Mouse (Mus musculus) hindbrain, postnatal 0 days (tissue): ENCODE data around the gene Ptprk. TPM values are rescaled to one million over a fixed set of nuclear protein-coding genes. Genes with fewer than 3 reads are reported as not detected.

Experiments used
- ATAC-seq: fragments of 200-750 bp; cut with Nextera tagmentation; 2 replicates; pipeline ENCODE4 v1.8.0; 2017; ENCODE audit warnings: mild to moderate bottlenecking, moderate TSS enrichment, moderate library complexity
- DNase-seq: peaks from one replicate; pipeline ENCODE4 v3.0.0-alpha.2; 2015; ENCODE audit warnings: low spot score
- H3K27ac ChIP-seq: fragments of 300-500 bp; sonication (generic); 2 replicates; pipeline ENCODE4 v1.5.1; 2014; ENCODE audit warnings: mild to moderate bottlenecking
- H3K27me3 ChIP-seq: fragments of 300-500 bp; sonication (generic); 2 replicates; pipeline ENCODE4 v1.6.1; 2014; ENCODE audit warnings: low read length, mixed read lengths; ENCODE audit not compliant: insufficient read depth
- H3K36me3 ChIP-seq: fragments of 300-500 bp; sonication (generic); 2 replicates; pipeline ENCODE4 v1.6.1; 2014; ENCODE audit warnings: low read length, mixed read lengths; ENCODE audit not compliant: insufficient read depth
- H3K4me1 ChIP-seq: fragments of 300-500 bp; sonication (generic); 2 replicates; pipeline ENCODE4 v1.6.1; 2014; ENCODE audit warnings: antibody characterized with exemption, low read length, mixed read lengths; ENCODE audit not compliant: insufficient read depth
- H3K4me2 ChIP-seq: fragments of 300-500 bp; sonication (generic); 2 replicates; pipeline ENCODE4 v1.6.1; 2014; ENCODE audit warnings: low read depth, mild to moderate bottlenecking, low read length, moderate library complexity, mixed read lengths
- H3K4me3 ChIP-seq: fragments of 300-500 bp; sonication (generic); 2 replicates; pipeline ENCODE4 v1.5.1; 2014; ENCODE audit warnings: low read length
- H3K9ac ChIP-seq: fragments of 300-500 bp; sonication (generic); replicated peaks from 2 replicates; pipeline ENCODE4 v1.6.1; 2014; ENCODE audit warnings: mild to moderate bottlenecking, low read length, moderate library complexity, mixed read lengths
- H3K9me3 ChIP-seq: fragments of 300-500 bp; sonication (generic); 2 replicates; pipeline ENCODE4 v1.6.1; 2016; ENCODE audit warnings: low read length, mixed read lengths
- CTCF ChIP-seq: IDR thresholded peaks from 2 replicates; pipeline ENCODE4 v1.5.1; 2016; ENCODE audit warnings: antibody characterized with exemption, control low read depth, low read depth
- WGBS: fragments of 180-500 bp; shearing (Covaris S2); extraction: QIAGEN DNeasy Blood & Tissue Kit; methylation state at CpG from one replicate; pipeline ENCODE4 v1.1.7; 2014; 5-methylcytosine and 5-hydroxymethylcytosine counted together
- polyA plus RNA-seq: library from polyadenylated mRNA; unstranded; fragments of >200 nt; fragmentation: Nextera tagmentation; extraction: Ambion mirVana; gene quantifications from 2 replicates; pipeline ENCODE4 v1.2.1, GENCODE M21; 2015
- total RNA-seq: library from RNA; depleted of rRNA; stranded (reverse); fragments of >200 nt; gene quantifications from 2 replicates; pipeline ENCODE4 v1.2.3, GENCODE M21; 2014

The Ptprk gene
- total and polyA plus RNA-seq, 2 experiments from 2014 or later = 23.5 to 49.5 TPM

DNA sequence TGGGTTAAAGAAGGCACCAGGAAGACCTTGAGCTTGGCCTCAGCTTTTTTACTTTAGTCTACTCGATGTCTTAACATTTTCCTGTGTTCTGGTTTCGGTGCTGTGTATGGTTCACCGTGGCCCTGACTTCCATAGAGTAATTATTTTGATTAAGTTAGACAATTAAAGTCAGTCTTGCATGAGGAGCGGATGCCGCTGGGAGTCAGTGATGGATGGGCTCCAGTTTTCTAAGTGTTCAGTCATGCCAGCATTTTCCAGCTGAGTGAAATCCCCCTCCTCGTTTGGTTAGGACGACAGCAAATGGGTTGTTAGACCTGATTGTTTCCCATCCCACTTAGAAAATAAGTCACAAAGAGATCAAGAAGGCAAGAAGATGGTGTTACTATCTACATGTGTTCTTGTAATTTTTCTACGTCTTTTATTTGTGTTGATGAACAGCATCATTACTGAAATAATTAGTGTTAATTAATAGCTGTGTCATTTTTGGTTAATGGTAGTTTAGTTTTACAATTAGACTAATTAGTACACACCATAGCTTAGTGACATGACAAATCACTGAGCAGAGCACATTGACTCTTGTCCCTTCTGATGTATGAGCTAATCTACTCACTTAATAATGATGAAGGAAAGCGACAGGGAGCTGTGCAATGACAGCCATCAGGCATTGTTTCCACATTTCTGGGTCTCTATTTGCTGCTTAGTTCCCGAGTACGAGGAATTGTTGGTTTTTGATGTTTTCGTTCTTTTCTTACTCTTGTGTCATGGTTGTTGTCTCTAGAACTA lies 390.3 kb downstream of the Ptprk start:
- Histone ChIP-seq H3K9ac (no peak overlapping the region), H3K36me3 (no peaks in the 10 kb centered on the region), H3K4me3 (no peak overlapping the region), H3K4me2 (0 out of 2 replicates have a peak overlapping the region, but pooled peaks have one; percentile 3), H3K9me3 (no peaks in the 10 kb centered on the region), H3K27me3 (no peaks in the 10 kb centered on the region), H3K4me1 (peaks cover 8% of the 10 kb centered on the region; the same call in 1 of the 2 replicates), H3K27ac (no peak overlapping the region)
- peak; percentile 87 for ATAC-seq
- TF ChIP-seq CTCF = no peak
- WGBS = 23% methylated on average over 12 of the region's 12 CpGs
- peak; percentile 82 for DNase-seq

DNA sequence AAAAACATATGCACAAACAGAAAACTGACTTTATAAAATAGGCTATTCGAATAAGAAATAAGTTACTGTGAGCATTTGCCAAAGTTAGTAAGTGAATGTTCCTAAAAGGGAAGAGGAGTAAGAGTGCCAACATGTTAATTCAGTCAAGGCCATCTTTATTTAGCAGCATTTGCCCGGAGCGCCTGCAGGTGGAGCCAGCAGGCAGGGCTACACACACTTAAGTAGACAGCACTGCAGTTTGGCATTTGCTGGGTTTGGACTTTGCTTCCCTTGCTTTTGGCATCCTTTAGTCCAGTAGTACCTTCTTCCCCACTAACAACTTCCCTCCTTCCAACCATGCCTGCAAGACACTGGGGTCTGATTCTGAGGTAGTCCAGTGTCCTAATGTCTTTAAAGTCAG lies 411.0 kb downstream of the Ptprk start:
- DNase-seq (peak; percentile 73), ATAC-seq (peak; percentile 71; the same call in 1 of the 2 replicates)
- Histone ChIP-seq H3K9me3 (no peaks in the 10 kb centered on the region), H3K4me2 (no peak overlapping the region), H3K27me3 (no peaks in the 10 kb centered on the region), H3K4me3 (no peak overlapping the region), H3K9ac (no peak overlapping the region), H3K27ac (no peak overlapping the region), H3K36me3 (no peaks in the 10 kb centered on the region), H3K4me1 (no peaks in the 10 kb centered on the region)
- WGBS = 27% methylated on average over 3 of the region's 3 CpGs
- peak; percentile 78 for TF ChIP-seq CTCF

DNA sequence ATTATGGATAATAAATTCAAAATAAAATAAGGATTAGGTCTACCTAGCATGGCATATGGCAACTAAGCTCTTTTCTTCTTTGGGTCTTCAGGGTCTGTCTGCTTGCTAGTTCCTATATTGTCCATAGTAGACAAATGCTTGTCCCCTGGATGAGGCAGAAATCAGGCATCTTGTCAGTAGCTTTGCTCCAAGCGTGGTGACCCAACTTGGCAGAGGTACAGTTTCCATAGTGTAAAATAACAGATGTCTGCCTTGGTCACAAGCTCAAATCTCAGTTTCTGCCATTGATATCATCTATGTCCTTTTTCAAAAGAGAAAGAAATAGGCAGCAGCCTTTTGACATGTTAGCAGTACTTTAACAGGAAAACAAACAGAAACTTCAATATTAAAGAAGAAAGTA lies 416.4 kb downstream of the Ptprk start:
- ATAC-seq (no peak), DNase-seq (peak; percentile 14)
- H3K4me2 ChIP-seq = no peak overlapping the region
- H3K9me3 ChIP-seq = no peaks in the 10 kb centered on the region
- H3K27me3 ChIP-seq = no peaks in the 10 kb centered on the region
- 59% methylated on average over 1 of the region's 1 CpGs for WGBS
- TF ChIP-seq CTCF = no peak
- H3K4me3 ChIP-seq = no peak overlapping the region
- H3K4me1 ChIP-seq = peaks cover 11% of the 10 kb centered on the region; the same call in 1 of the 2 replicates
- H3K36me3 ChIP-seq = no peaks in the 10 kb centered on the region
- H3K27ac ChIP-seq = no peak overlapping the region
- no peak overlapping the region for H3K9ac ChIP-seq

DNA sequence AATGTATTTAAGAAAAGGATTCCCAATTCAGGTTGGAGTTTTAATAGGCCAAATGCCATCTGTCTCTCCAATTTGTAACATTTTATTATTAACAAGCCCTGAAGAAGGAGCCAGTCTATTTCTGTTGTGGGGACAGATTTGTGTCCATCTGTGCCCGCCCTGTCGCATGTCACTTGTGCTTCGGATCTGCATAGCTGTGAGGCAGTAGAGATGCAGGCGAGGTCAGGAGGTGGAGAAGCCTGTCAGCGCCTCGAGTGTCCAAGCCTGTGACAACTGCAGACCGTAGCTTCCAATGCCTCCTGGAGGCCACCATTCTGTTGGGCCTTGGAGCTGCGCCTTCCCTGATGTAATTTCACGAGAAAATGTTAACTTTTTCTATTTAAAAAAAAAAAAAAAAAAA lies 417.6 kb downstream of the Ptprk start:
- WGBS = 36% methylated on average over 9 of the region's 9 CpGs
- TF ChIP-seq CTCF = no peak
- Histone ChIP-seq H3K27me3 (no peaks in the 10 kb centered on the region), H3K36me3 (no peaks in the 10 kb centered on the region), H3K4me1 (peaks cover 11% of the 10 kb centered on the region; the same call in 1 of the 2 replicates), H3K27ac (no peak overlapping the region), H3K4me2 (no peak overlapping the region), H3K9ac (no peak overlapping the region), H3K9me3 (no peaks in the 10 kb centered on the region), H3K4me3 (no peak overlapping the region)
- peak; percentile 53 for DNase-seq
- ATAC-seq = no peak

GRCm38 (mm10) chr10:28492870-28493269 lies 418.2 kb downstream of the Ptprk start:
- TF ChIP-seq CTCF = no peak
- DNase-seq (peak; percentile 20), ATAC-seq (peak; percentile 34; the same call in 1 of the 2 replicates)
- H3K27me3 ChIP-seq = no peaks in the 10 kb centered on the region
- H3K4me3 ChIP-seq = peak overlapping the region; percentile 0; the same call in 1 of the 2 replicates
- H3K9ac ChIP-seq = 0 out of 2 replicates have a peak overlapping the region, but pooled peaks have one; percentile 1
- no peaks in the 10 kb centered on the region for H3K9me3 ChIP-seq
- H3K36me3 ChIP-seq = no peaks in the 10 kb centered on the region
- H3K4me2 ChIP-seq = peak overlapping the region; percentile 50
- H3K4me1 ChIP-seq = peaks cover 11% of the 10 kb centered on the region; the same call in 1 of the 2 replicates
- 14% methylated on average over 14 of the region's 14 CpGs for WGBS
- peak overlapping the region; percentile 52; the same call in 1 of the 2 replicates for H3K27ac ChIP-seq

- Histone ChIP-seq H3K4me1 (peaks cover 11% of the 10 kb centered on the region; the same call in 1 of the 2 replicates), H3K36me3 (no peaks in the 10 kb centered on the region), H3K4me2 (peak overlapping the region; percentile 50), H3K9ac (no peak overlapping the region), H3K4me3 (peak overlapping the region; percentile 0), H3K27ac (peak overlapping the region; percentile 52; the same call in 1 of the 2 replicates), H3K27me3 (no peaks in the 10 kb centered on the region), H3K9me3 (no peaks in the 10 kb centered on the region)
- peak; percentile 81 for DNase-seq
- 7% methylated on average over 7 of the region's 7 CpGs for WGBS
- no peak for TF ChIP-seq CTCF
- ATAC-seq = peak; percentile 89
Observed at GRCm38 (mm10) chr10:28493271-28493861, 418.7 kb downstream of the Ptprk start.

- Histone ChIP-seq H3K27ac (no peak overlapping the region), H3K4me1 (peaks cover 11% of the 10 kb centered on the region; the same call in 1 of the 2 replicates), H3K36me3 (no peaks in the 10 kb centered on the region), H3K4me3 (no peak overlapping the region), H3K4me2 (no peak overlapping the region), H3K27me3 (no peaks in the 10 kb centered on the region), H3K9ac (no peak overlapping the region), H3K9me3 (no peaks in the 10 kb centered on the region)
- ATAC-seq = no peak
- no peak for DNase-seq
- TF ChIP-seq CTCF = no peak
- WGBS = 48% methylated on average over 1 of the region's 1 CpGs
Observed at GRCm38 (mm10) chr10:28497791-28498190, 423.2 kb downstream of the Ptprk start.
